Mouse (Mus musculus) spleen, postnatal 10 days (tissue): ENCODE results near the gene Grem1.

Source experiments
- DNase-seq, 2 experiments: peaks; one replicate each; pipeline ENCODE4 v3.0.0; 2021 to 2022; ENCODE audit warnings: low spot score in 2 of 2

The Grem1 gene

DNA sequence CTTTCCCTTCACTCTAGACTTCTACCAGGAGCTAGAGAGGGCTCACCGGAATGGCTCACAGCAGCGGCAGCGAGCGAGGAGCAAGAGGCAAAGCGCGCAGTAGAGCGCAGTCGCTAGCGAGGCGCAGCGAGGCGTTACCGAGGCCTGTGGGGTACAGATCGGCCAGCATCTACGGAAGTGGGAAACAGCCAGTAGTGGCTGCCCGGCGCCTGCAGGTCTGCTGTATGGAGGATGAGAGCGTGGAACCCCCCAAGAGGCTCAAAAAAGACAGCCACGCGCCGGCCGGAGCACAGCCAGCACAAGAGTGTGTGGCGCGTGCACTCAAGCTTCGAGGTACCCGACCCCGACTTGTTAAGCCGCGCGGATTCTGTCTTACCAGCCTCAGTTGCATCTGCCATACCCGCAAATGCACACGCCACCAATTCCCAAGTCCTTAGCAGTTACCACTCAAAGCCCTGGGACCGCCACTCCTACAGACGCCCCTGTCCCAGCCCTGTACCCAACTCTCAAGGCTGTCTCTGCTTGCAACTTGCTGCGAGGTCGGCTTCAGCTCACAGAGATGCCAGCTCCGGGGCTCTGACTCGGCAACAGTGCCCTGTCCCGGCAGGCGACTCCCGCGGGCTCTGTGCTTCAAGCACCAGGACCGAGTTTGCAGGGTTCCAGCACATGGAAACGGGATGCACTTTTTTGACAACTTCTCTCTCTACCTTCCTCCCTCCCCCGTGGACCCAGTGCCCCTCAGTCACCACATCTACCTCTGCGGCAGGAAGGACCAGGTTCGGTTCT, 728 bp downstream of the Grem1 start:
- no peak for DNase-seq

DNA sequence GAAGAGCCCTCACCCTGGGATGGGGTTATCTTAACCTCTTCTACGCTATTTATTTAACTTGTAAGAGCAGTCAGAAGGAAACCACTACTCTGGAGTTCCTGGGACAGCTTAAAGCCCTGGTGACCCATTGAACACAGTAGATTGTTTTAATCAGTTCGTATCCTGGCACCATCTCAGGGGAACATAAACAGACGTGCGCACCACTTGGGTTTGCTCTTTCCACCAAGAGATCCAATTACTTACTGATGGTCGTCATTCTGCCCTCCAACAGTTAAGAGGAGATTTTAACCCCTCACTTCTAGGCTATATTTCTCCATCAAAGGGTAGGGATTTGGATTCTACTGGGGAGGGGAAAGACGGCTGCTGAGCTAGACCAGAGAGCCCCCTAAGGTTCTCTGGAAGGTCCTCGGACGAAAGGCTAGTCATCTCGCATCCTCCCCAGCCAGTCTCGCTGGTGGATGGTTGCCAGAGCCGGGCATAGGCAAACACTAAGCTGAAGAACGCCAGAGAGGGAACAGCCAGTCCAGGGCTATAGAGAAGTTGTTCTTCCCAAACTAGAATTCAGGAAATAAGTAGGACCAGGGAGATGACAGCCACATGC, 1.4 kb downstream of the Grem1 start:
- DNase-seq = no peak

DNA sequence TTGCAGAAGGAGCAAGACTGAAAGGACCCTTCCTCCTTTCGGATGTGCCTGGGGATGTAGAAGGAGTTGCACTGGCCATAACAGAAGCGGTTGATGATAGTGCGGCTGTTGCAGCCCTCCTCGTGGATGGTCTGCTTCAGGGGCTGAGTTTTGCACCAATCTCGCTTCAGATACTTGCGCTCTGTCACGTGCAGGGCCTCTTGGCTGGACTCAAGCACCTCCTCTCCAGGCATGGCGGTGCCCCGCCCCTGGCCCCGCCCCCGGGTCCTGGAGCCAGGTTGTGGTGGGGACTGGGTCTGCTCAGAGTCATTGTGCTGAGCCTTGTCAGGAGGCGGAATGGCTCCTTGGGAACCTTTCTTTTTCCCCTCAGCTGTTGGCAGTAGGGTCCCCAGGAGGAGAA, 8.7 kb downstream of the Grem1 start:
- DNase-seq = no peak

DNA sequence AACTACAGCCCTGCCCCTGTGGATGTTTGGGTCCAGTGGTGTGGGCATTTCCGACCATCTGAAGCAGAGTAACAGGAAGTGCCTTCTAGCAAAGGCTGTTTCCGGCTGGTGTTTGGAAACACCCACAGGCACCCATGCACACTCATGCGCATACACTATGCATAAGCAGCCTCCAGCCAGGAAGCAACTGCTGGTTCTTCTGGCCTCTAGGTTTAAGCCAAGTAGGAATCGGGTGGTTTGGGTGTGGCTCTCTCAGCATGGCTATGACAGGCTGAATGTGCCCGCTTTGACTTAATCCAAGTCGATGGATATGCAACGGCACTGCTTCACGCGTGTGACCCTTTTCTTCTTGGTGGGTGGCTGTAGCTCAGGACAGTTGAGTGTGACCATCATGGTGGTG, 9.1 kb downstream of the Grem1 start:
- DNase-seq = no peak

DNA sequence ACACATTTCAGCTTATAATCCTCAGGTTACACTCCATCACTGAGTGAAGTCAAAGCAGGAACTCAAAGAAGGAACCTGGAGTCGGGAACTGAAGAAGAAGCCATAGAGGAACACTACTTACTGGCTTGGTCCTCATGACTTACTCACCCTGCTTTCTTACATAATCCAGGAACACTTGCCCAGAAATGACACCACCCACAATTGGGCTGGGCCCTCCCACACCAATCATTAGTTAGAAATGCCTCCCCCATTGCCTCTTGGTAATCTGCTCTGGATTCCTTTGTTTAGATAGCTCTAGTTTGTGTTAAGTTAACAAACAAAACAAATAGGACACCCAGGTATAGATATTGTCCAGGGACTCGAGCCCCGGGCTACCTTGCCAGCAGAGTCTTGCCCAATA, 29.9 kb downstream of the Grem1 start:
- DNase-seq = no peak

DNA sequence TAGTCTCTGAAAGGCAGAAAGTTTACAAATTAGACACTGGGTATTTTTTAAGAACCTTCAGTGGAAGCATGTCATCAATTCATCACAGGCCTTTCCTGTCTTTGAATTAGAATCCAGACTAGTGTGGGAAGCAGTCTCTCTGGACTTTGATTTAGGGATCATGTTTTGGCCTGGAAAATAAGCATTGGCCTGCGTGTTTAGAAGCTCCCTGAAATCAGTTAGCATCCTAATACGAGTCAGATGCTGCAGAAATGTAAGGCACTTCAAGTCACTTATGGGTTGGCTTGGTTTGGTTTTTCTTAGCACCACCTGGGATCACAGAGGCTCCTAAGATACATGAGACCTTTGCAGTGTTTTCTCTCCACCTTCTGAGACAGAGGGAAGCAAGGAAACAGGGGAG, 43.6 kb downstream of the Grem1 start:
- no peak for DNase-seq

DNA sequence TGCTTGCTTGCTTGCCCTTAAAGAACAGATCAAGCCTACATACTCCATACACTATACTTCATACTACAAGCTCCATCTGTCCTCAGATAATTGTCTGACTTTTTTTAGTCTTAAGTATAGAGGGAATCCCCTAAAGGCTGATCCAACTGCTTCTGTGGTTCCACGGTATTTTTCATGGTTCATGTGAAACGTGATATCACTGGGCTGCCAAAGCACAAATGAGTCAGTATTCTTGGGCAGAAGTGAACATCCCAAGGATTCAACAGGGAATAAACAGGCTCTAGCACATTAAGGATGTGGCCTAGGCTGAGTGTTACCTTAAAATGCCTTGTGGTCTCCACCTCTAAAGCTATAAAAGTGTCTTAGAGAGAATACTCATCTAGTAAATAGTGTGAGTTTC, 45.0 kb downstream of the Grem1 start:
- no peak for DNase-seq

DNA sequence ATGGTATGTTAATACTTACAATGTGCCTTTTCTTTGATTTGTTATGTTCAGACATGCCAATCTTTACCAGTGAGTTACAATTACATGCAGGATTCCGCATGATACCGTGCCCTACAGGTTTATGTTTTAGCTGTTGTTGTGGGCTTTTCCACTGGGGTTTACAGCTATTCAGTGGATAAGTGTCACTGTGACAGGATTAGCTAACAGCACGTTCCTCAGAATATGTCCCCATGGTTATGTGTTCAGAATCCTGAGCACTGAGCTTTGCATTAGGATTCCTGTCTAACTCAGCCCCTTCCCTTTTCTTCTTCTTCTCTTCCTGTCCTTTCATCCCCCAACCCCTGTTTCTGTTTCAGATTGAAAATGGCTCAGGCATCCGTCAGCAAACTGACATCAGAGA, 50.9 kb downstream of the Grem1 start:
- no peak for DNase-seq

DNA sequence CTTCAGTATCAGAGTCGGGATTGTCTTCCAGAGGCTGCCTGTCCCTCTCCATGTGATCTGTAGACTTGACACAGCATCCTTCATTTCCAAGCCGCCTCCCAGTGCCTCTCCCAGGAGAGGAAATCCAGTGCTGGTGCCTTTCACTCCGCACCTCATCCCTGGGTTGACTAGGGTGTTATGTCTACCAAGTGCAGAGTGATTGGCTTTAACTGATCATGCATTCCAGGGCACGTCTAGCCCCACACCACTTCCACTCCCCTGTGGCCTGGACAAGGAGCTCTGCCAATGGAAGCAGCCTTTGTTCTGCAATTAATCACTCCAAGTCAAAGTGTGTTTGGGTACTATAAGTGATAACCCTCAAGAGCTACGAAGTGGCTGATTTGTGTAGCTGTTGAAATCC, 56.9 kb downstream of the Grem1 start:
- no peak for DNase-seq

DNA sequence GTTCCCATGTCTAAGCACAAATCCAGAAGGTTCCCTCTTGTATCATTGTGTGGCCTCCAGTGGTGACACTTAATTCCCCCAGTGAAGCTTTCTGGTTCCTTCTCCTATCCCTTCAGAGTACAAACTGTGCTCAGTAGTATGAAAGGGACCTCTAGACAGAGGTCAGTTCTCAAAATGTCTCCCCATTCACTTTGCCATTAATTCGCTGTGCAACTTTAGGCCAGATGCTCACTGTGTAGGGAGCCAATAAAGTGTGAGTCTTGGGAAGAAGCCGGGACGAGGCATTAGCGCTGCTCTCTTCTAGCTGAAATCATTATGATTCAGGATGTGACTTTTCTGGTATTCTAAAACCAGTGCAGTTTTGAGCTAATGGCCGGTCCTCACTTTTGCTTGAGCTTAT, 61.8 kb downstream of the Grem1 start:
- DNase-seq = no peak

DNA sequence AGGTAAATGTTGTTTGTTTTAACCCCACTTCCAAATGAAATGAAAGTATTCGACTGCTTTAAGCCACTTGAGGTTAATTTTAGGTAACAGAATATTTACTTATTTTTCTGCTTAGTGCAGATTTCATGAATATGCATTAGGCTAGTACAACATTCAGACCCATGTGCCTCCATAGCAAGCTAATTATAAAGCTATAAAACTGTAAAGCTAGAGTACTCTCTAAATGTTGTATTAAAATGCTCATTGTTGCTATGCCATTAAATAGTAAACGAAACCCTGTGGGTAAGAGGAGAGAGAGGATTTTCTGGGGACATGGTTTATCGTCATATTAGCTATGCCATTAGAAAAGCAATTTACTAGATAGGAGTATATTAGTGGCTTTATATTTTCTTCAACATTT, 62.2 kb downstream of the Grem1 start:
- DNase-seq = no peak
